Mouse (Mus musculus): Measurements from ENCODE around the gene Gclm.
A peak's percentile ranks its signal among the peaks of the same experiment; 100 is the strongest.
"Not testable (repeated sequence)": the region's sequence is repeated elsewhere in the genome, so short reads cannot be mapped to it uniquely, and the experiment has no call there.

The Gclm gene

DNA sequence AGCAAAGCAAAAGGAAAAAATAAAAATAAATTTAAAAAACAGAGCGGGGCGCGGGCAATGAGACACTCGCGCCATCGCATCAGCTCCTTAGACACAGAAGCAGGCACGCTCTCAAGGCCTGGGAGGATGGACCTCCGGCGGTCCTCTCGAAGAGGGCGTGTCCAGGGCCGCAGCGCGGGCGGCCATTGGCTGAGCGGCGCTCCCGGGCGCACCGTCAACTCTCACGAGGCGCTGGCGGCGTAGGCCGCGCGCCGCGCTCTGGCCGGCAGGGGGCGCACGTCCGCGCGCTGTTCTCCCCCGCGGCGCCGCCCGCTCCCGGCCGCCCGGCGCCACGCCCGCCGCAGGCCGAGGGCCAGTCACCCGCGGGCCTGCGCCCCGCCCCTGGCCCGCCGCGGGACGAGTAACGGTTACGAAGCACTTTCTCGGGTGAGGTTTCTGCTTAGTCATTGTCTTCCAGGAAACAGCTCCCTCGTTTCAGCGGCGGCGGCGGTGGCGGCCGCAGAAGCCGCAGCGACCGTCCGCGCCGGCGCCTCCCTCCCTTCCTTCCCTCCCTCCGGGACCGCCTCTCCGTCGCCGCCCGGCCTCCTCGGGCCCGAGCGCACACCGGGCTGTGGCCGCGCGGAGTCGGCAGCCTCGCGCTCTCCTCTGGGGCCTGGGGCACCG, at the start of gene Gclm:
Gene Gclm (plus strand): TSS at position 343 of the 663 bp plus-strand sequence.
- DNase-seq, result peak; percentile 97

DNA sequence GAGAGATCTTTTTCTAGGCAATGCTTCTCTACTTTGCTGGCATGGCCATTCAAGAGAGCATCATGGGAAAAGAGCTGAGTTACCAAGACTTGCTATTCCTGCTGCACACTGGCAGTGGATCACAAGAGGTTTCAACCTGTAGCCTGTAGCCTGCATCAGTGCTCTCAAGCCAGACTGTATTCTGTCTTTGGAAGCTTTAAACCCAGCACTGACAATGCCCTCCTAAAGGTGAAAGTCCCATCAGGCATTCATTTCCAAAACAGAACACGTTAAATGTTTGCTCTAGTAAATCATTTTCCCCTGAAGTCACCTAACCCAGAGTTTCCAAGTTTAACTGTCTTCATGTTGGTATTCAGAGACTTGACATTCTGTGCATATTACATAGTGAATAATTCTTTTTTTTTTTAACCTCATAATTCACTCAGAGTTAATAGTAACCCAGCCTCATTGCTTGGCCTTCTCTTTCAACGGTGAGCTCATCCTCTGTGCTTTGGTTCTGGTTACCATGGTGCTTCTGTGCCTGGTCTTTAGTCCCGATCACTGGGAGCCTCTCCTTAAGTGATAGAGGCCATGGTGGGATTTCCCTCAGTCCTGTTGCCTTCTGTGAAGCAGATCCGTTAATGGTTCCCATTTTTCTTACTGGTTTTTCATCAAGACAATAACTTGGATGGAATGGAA, 48.6 kb upstream of the Gclm start:
- DNase-seq, result no peak

DNA sequence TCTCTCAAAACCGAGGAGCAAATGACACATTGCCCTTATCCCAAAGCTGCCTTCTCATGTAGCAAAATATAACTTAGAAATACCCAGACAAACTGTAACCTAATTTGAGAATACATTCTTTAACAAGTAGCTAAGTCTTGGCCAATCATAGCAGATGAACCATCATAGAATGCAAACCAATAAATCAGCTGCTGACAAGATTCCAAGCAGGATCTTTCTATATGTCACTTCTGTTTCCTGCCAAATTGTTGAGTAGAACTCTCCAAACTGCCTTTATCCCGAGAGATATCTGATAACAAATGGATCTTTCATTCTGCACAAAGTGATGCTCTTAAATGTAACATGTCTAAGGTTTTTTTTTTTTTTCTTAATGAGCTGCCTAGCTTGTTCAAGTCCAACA, 46.8 kb upstream of the Gclm start:
- no peak for DNase-seq

DNA sequence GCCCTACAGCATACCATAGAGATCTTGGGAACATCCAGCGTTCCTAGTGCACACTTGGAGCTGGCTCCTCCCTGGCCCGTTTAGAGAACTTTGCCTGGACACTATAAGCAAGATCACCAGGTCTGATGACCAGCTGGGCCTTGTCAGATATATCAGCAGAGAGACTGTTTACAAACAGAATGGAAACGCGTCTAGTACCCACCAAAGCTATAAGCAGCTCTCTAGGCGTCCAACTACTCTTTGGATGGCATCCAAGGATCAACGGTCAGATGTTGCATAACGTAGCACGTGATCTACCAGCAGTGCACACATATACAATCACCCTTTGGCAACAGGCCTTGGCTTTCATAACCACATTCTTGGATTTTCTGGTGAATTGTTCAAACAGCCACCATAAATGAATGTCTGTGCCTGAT, 46.4 kb upstream of the Gclm start:
- DNase-seq, result peak; percentile 27

DNA sequence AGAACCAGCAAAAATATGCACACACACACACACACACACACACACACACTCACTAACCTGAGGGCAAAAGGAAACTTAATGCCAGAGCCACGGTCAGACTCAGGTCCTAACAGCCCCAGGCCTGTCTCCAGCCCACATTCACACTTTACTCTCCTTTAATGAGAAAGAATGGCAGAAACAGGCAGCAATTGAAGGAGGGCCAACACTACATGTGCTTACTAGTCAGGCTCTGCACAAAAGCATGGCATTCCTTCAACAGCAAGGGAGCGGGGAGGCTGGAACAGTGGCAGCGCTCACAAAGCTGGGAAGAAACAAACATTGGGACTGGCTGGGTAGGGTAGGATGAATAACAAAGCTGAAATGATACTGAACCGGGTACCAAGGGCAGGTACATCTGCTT, 45.8 kb upstream of the Gclm start:
- DNase-seq, result no peak

DNA sequence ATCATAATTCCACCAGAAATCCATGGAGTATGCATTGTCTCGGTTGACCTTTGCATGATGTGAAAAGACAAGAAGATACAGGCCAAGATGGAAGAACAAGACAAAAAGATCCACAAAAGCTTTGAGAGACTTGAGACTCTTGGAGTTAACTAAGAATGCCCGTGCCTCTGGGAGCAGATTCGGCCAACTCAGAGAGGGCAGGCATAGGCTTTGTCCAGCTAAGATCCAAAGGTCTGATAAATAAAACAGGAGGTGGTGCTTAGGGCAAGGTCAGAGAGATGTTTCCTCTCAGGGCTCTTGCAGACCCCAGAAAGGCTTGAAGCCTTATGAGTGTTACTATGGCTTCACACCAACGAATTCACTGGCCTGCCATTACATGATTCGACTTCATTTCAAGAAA, 45.3 kb upstream of the Gclm start:
- no peak for DNase-seq

DNA sequence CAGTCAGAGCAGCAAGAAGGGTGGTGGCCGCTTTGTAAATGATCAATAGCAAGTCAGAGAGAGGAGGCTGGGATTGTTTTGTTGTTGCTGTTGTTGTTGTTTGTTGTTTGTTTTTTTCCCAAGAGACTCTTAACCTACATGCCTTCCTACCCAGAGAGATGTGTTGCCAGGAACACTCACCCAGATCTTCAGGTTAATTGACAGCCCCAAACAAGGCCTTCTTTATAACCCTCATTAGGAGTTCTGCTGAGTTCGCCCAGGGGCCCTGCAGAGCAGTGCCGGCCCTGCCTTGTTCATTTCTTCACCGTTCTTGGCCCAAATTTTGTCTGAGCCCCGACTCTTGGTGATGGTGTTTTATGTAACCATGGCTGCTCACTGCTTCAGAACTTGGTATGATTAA, 44.9 kb upstream of the Gclm start:
- DNase-seq, result no peak

DNA sequence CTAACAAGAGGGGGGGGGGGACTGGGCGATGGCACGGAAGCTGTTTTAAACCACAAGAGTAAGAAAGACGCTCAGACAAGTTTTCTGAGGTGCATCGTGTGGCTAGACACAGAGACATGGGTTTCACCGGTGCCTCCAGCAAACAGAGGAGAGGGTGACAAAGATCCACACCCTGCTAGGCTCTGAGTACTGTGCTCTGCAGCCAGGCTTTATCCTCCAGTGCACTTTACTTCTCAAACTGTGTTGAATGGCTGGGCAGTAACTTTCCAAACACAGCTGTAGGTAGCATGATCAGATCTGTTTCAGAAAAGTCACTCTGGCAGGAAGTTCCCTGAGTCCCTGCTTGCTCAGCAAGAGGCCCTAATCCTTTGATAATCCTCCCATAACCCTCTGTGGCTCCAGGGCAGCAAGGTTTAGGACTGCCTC, 43.0 kb upstream of the Gclm start:
- no peak for DNase-seq

DNA sequence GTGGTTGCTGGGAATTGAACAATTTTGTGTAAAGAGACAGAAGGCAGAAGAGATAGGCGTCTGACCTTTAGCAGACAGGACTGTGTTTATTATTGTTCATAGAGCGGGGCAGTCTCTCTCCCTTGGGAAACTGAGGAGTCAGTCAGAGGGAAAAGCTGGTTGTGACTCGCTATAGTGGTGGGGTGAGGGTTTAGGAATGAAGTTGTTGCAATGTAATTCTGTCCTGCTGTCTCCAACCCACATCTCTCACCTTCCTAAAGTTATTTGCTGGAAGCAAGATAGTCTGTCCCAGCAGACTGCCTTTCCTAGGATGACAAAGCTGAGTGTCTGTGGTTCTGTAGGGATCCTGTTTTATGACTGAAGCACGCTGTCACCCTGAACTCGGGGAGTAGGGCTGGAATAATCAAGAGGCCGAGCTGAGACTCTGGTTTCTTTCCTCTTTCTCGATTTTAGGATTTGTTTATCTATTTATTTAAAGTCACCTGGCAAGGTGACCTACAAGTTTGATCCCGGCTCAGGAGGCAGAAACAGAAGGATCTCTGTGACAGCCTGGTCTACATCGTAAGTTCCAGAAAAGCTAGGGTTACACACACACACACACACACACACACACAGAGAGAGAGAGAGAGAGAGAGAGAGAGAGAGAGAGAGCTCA, 41.6 kb upstream of the Gclm start:
- DNase-seq, result no peak

DNA sequence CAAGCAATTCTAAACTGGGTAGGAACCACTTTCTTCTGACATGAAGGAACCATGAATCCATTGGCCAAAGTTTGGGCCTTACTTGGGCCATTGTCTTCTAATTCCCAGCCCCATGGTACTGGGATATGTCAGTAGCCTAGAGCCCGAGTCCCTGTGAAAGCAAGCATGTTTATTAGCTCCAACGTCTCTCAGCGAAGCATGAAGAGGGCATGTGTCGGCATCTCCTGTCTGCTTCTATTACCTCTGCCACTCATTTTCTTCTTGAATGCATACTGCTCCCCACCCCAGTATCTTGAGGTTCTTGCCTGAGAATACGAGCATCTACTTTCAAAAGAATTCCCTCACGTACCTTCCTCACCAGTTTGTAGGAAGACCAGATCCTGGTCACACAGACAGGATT, 39.6 kb upstream of the Gclm start:
- no peak for DNase-seq

DNA sequence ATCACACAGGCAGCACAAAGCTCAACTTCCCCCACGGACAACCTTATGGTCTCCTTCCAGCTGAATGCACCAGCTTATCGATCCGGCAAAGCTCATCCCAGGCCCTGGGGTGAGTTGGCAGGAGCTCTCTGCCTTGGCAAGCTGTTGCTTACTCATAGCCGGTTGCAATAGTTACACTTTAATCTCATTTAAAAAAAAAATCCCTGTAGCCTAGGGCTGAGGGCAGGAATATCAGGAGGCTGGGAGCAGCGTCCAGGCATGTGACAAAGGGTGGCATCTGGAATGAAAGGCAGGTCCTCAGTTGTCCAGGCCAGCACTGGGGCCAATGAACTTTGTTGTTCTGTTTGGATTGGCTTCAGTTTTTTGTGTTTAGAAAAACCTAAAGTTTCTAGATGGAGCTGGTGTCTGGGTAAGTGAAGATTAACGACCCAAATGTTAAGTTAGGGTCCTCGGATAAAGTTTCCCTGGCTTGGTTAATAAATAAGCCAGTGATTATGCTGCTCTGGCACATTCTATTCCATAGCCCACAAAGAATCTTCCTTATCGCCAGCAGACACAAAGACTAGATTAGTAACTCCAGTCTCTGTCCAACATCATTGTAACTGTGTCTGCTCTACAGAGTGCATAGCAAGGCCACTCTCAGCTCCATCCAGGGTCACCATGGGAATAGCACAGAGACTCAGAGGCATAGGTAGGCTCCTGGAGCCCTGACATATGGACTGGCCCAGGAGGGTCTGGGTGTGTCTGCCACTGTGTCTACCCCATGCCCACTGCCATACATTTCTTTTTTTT, 38.9 kb upstream of the Gclm start:
- DNase-seq, result peak; percentile 11

DNA sequence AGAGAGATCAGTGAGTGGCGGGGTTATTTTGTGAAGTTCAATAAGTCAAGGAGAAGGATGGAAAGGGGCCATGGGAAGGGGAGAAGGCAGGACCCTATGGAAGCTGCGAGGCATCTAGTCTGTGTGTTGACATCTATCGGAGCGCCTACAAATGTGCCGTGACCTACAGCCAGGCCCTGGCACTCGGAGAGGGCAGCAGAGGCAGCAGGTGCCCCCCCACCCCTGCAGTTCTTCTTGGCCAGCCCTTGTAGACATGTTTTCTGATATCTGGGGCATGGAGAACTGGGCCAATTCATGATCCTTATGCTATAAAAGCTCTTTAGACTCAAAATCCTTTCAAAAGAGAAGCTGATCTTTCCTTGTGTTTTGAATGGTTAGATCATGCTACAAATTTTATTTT, 37.6 kb upstream of the Gclm start:
- no peak for DNase-seq

DNA sequence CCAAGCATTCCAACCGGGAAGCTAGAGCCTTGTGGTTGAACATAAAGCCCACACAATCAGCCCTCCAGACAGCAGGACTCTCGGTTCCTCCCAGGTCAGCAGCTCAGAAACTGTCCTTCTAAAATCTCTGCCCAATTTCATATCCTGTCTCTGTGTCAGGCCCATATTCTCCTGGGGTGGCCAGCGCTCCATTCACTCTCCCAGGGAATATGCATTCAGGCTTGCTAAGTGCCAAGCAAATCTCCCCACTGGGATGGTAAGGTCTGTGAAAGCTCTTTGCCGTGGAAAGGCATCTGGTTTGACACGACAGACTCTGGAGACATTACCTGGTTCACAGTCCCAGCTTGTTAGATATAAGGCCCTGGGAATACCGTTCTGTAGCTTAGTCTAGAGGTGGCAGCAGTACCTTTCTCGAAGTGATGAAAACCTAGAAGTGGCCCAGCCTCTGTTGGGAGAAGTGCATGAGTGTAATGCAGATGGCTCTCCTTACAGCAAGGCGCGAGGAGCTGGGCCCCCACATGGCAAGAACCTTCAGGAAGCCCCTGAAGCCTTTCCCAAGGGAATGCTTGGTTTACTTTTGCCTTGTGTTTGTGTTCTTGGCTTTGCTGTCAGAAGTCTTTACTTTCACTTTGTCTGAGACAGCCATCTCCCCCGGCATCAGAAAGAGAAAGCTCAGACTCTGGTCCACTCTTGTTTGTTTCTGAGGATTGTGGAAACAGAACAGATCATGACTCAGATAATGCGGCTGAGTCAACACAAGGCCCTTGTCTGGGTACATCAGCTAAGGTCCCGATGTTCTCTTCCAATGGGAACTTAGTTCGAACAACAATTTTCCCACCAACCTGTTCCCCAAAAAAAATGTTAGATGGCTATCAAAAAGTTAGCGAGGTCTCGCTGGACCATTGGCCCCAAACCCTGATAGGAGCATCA, 36.8 kb upstream of the Gclm start:
- DNase-seq, result no peak

DNA sequence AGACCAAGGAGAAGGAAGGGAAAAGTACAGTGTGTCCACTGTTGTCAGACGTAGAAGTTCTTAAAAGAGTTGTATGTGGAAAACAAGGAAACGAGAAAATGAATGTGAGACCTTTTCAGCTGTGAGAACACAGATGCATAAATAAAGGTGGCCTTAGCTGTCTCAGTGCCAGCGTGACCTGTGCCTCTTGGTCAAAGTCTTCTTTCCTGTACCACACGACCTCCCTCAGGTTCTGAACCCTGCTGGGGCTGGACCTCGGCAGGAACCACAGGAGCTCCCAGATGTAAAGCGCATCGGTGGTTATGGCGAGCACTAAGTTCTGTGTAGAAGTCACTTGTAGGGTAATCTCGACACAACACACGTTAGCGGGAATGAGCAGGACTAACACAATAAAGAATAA, 35.8 kb upstream of the Gclm start:
- no peak for DNase-seq

DNA sequence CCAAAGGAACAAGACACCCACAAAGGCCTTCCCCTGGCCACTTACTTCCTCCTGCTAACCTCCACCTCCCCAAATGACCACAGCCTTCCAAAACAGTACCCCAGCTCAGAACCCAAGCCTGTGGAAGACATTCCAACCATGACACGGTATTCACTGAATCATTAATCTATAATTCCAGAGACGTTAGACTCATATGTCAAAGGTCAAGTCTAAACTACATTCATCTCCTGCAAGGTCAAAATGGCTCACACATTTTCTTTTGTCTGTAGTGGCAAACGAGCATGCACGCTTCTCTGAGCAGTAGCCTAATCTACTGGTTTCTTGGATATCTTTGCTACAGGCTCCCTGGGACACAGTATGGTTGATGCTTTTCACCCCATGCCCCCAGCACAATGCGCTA, 34.9 kb upstream of the Gclm start:
- no peak for DNase-seq

DNA sequence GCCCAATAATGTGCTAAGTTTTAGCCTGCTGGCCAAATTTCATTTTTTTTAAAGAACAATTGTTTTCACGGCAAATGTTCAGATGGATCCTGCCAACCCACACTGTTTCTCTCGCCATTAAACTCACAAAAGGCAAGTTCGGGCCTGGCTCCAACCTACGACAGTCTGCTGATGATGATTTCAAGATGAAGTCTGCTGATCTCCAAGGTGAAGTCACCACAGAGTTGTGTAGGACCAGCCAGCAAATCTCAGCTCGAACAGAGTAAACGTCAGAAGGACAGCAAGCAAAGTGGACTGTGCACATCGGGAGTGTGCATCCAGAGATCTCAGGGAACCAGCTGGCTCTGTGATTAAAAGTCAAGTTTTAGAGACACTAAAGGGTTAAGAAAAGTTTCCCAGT, 34.5 kb upstream of the Gclm start:
- DNase-seq, result no peak

DNA sequence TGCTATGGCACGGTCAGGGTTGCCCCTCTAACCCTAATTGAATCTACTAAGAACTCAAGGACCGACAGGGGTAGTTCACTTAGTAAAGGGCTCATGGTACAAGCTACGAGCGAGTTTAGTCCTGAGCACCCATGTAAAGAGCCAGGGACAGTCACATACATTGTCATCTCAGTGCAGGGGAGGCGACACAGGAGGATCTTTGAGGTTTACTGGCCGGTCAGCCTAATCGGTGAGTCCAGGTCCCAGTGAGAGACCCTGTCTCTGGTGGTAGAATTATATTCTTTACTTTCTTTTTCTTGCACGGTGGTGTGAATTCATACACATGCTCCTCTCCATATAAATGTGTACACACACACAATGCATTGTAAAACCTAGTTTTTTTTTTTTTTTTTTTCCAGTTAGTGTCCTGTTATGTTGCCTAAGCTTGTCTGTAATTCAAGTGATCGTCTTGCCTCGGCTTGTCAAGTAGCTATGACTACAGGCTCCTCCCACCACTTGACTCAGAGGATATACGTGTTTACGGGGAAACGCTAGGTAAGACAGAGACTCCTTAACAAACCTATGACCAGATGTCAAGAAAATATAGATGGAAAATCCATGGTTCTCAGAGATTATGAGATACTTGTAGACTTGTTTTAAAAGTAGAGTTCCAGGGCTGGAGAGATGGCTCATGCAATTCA, 33.8 kb upstream of the Gclm start:
- DNase-seq, result no peak

DNA sequence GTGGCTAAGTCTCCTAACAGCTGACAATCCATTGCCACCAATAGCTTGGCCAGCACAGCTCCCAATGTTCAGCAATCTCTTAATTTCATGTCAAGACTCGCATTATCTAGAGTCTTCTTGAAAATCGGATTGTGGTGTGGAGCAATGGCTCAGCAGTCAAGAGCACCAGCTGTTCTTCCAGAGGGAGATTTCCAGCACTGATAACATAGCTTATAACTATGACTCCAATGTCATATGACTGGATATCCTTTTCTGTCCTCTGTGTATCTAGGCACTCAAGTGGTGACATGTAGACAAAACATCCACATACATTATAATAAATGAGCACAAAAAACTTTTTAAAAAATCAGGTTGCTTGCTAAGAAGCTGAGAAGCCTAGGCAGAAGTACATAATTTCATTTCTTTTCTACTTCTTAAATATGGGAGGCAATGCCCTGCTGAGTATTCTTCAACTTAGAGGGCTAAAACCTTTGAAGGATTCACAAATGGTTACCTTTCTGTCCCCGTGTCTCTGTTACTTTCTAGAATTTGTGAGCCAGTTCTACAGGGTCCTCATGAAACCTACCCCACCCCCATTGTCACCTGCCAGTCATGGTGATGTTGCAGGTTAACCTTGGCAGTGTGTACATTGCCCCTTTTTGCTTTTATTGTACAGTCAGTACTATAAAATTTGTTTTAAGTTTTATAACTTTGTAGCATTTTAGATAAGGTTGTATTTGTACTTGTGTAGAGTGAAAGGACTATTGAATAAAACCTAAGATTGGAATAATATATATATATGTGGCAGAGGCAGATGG, 23.9 kb upstream of the Gclm start:
- DNase-seq, result no peak

DNA sequence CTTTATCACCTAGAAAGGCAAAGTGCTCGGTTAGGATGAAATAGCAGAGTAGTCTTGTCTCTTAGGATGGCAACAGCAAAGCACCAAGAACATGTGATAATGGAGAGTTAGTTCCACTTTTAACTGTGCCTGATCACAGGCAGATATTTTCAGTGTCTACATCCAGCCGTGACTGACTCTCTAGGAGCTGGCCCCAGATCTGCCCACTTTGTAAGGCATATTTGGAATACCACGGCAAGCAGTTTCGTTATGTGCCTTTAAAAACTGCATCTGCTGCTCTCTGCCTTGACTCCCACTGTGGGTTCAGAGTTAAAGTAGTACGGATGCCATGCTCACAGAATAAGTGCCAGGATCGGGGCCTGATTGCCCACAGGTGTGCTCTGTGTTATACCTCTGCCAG, 18.4 kb upstream of the Gclm start:
- DNase-seq, result not testable (repeated sequence)

DNA sequence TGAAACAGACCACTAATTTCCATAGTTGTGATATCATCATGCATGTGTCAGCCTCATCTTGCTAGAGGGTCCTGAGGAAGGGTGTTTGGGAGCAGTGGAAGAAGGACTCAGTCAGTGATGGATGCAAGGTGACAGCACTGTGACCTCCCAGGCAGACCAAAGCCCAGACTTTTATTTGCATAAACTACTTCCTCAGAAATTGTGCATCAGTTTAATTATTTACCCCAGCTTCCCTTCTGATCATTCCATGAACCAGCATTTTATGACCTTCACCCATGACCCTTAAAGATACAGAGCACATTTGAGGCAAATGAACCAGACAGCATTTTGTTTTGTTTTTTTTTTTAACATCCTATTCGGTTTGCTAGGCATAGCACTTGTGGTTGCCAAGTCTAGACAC, 9.6 kb upstream of the Gclm start:
- no peak for DNase-seq

DNA sequence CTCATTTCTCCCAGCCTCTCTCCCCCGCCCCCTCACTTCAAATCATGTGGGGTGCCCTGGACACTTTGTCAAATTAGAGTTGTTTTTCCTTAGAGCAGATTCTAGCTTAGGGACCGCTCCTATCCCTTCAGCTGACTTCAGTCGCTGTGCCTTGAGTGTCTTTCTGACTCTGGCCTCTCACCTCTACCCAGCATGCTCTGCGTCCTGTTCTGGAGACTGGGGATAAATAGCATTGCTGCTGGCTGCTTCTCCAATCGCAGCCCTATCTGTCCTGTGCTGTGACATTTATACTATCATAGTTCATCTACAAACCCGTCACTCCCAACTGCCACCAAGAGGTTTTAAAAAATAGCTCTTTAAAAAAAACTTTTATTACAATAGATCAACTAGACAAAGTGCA, 2.5 kb upstream of the Gclm start:
- peak; percentile 82 for DNase-seq

Measured in liver (tissue).